Mouse (Mus musculus) Muller cell, postnatal 12 days (primary cell): ENCODE data around the gene Sms.

Experiments
- DNase-seq: peaks from one replicate; pipeline ENCODE4 v3.0.0-alpha.2; 2015; ENCODE audit errors: inconsistent ontology term

Gene Sms

GRCm38 (mm10) chrX:157454430-157454829, 37.7 kb downstream of the Sms start:
- no peak for DNase-seq

GRCm38 (mm10) chrX:157449000-157449399, 43.1 kb downstream of the Sms start:
- no peak for DNase-seq

- peak; percentile 92 for DNase-seq
Measured at GRCm38 (mm10) chrX:157447431-157447830, 44.7 kb downstream of the Sms start.

GRCm38 (mm10) chrX:157434768-157435167, 57.3 kb downstream of the Sms start:
- DNase-seq: no peak

GRCm38 (mm10) chrX:157419451-157419850, 72.6 kb downstream of the Sms start:
- DNase-seq: no peak

- no peak for DNase-seq
Measured at GRCm38 (mm10) chrX:157415212-157415611, 76.9 kb downstream of the Sms start, which contains the start of gene Phex. Gene Phex (minus strand): TSS chrX:157415312.

- DNase-seq: no peak
Measured at GRCm38 (mm10) chrX:157404919-157405318, 87.2 kb downstream of the Sms start.
